Mouse (Mus musculus): ENCODE results near the gene Ift22. TPM values are rescaled to one million over a fixed set of nuclear protein-coding genes. Genes with fewer than 3 reads are reported as not detected.

Ift22 gene
- total and polyA plus RNA-seq, 3 experiments: 6.1 to 10.5 (median 6.5) TPM

DNA sequence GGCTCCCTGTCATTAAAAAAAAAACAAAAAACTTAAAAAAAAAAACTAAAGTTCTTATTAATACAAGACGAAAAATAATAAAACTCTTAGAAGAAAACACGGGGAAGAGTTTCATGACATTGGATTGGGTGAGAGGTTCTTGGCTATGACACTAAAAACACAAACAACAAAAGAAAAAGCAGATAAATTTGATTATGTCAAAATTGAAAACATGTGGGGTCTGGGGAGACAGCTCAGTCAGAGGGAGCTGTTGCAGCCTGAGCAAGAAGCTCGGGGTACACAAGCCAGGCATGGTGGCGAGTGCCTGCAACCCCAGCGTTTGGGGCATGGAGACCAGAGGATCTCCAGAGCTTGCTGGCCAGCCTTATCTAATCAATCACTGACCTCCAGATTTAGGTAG, 40.2 kb upstream of the Ift22 start:
- TF ChIP-seq TAL1 (conservative IDR thresholded peaks at IDR 0.05; ENCODE audit: low read depth, low read length) (no peak), CTCF (IDR thresholded peaks at IDR 0.05; ENCODE audit: low read depth, low read length) (no peak), POLR2AphosphoS5 (IDR thresholded peaks at IDR 0.05; ENCODE audit: insufficient replicate concordance, low read depth, low read length) (no peak), GATA2 (IDR thresholded peaks at IDR 0.05; ENCODE audit: borderline replicate concordance, low read depth, low read length) (no peak), GATA1 (IDR thresholded peaks at IDR 0.05; ENCODE audit: borderline replicate concordance, low read length) (no peak)
- DNase-seq (ENCODE audit: low spot score): no peak
- no peak for ATAC-seq (ENCODE audit: extremely low read depth, insufficient number of reproducible peaks, low FRiP score, poor library complexity, severe bottlenecking)
- Histone ChIP-seq H3K4me1 (ENCODE audit: insufficient read depth, low read depth, low read length) (no peaks in the 10 kb centered on the region), H3K9me3 (replicated peaks) (no peaks in the 10 kb centered on the region), H3K4me3 (ENCODE audit: low read depth, low read length) (no peak overlapping the region), H3K36me3 (replicated peaks) (no peaks in the 10 kb centered on the region), H3K27me3 (ENCODE audit: insufficient read depth, low read length) (no peaks in the 10 kb centered on the region)

DNA sequence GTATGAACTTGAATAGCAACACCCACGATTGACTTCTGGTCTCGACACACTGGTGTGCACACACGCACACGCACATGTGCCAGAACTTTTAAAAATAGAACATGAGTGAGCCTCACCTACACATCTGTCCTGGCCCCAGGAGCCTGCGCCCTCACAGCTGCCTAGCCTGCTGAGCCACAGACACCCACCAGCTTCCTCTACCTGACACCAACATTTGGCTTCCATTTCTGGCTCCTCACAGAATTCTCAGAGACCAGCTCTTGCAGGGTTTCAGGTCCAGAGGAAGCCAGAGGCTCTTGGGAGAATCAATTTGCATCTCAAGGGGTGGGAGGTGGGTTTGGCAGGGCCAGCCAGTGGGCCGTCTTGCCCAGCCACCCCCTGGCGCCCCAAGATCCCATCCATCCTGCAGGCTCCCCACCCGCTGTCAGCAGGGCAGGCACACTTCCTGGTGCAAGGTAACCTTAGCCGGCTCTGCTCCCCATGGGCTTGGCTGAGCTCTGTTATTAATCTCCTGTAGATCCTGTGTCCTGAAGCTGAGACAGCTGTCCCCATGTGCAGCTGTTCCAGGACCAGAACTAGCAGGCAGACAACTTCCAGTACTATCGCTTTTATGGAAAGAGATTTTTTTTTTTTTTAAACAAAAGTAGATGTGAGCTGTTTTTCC, 38.4 kb upstream of the Ift22 start:
- no peak for DNase-seq (ENCODE audit: low spot score)
- Histone ChIP-seq H3K36me3 (replicated peaks) (no peaks in the 10 kb centered on the region), H3K4me3 (ENCODE audit: low read depth, low read length) (no peak overlapping the region), H3K4me1 (ENCODE audit: insufficient read depth, low read depth, low read length) (no peaks in the 10 kb centered on the region), H3K9me3 (replicated peaks) (no peaks in the 10 kb centered on the region), H3K27me3 (ENCODE audit: insufficient read depth, low read length) (no peaks in the 10 kb centered on the region)
- ATAC-seq (ENCODE audit: extremely low read depth, insufficient number of reproducible peaks, low FRiP score, poor library complexity, severe bottlenecking): no peak
- TF ChIP-seq GATA2 (IDR thresholded peaks at IDR 0.05; ENCODE audit: borderline replicate concordance, low read depth, low read length) (no peak), GATA1 (IDR thresholded peaks at IDR 0.05; ENCODE audit: borderline replicate concordance, low read length) (no peak), POLR2AphosphoS5 (IDR thresholded peaks at IDR 0.05; ENCODE audit: insufficient replicate concordance, low read depth, low read length) (no peak), CTCF (IDR thresholded peaks at IDR 0.05; ENCODE audit: low read depth, low read length) (no peak), TAL1 (conservative IDR thresholded peaks at IDR 0.05; ENCODE audit: low read depth, low read length) (no peak)

- no peak overlapping the region for H3K4me3 ChIP-seq (ENCODE audit: low read depth, low read length)
- TF ChIP-seq POLR2AphosphoS5 (IDR thresholded peaks at IDR 0.05; ENCODE audit: insufficient replicate concordance, low read depth, low read length): no peak
- TF ChIP-seq CTCF (IDR thresholded peaks at IDR 0.05; ENCODE audit: low read depth, low read length): no peak
- TF ChIP-seq GATA1 (IDR thresholded peaks at IDR 0.05; ENCODE audit: borderline replicate concordance, low read length): no peak
- no peak for TF ChIP-seq GATA2 (IDR thresholded peaks at IDR 0.05; ENCODE audit: borderline replicate concordance, low read depth, low read length)
- no peak for TF ChIP-seq TAL1 (conservative IDR thresholded peaks at IDR 0.05; ENCODE audit: low read depth, low read length)
- no peaks in the 10 kb centered on the region for H3K9me3 ChIP-seq (replicated peaks)
- ATAC-seq (ENCODE audit: extremely low read depth, insufficient number of reproducible peaks, low FRiP score, poor library complexity, severe bottlenecking) (no peak), DNase-seq (ENCODE audit: low spot score) (no peak)
- H3K36me3 ChIP-seq (replicated peaks): no peaks in the 10 kb centered on the region
- no peaks in the 10 kb centered on the region for H3K4me1 ChIP-seq (ENCODE audit: insufficient read depth, low read depth, low read length)
- no peaks in the 10 kb centered on the region for H3K27me3 ChIP-seq (ENCODE audit: insufficient read depth, low read length)
Observed at GRCm38 (mm10) chr5:136872417-136872816, 35.5 kb upstream of the Ift22 start.

DNA sequence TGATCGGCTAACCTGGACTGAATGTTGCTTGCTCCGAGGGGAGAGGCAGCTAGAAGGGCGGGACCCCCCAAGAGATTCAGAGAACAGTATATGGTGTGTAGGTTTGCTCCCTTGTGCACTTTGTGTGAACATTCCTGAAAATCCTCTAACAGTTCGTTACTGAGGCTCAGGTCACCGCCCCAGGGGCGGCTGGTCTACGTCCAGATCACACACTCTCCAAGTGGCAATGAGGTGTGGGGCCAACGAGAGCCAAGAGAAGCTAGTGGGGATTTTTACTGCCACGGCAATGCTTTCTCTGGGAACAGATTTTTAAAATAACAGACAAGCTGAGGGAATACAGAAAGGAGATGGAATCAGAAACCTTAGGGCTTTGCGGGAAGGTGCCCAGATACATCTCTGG, 33.7 kb upstream of the Ift22 start:
- H3K4me1 ChIP-seq (ENCODE audit: insufficient read depth, low read depth, low read length): no peaks in the 10 kb centered on the region
- H3K27me3 ChIP-seq (ENCODE audit: insufficient read depth, low read length): no peaks in the 10 kb centered on the region; the same call in 1 of the 2 replicates
- H3K9me3 ChIP-seq (replicated peaks): no peaks in the 10 kb centered on the region
- no peak overlapping the region for H3K4me3 ChIP-seq (ENCODE audit: low read depth, low read length)
- TF ChIP-seq GATA2 (IDR thresholded peaks at IDR 0.05; ENCODE audit: borderline replicate concordance, low read depth, low read length): no peak
- no peak for TF ChIP-seq POLR2AphosphoS5 (IDR thresholded peaks at IDR 0.05; ENCODE audit: insufficient replicate concordance, low read depth, low read length)
- TF ChIP-seq TAL1 (conservative IDR thresholded peaks at IDR 0.05; ENCODE audit: low read depth, low read length): no peak
- TF ChIP-seq GATA1 (IDR thresholded peaks at IDR 0.05; ENCODE audit: borderline replicate concordance, low read length): no peak
- TF ChIP-seq CTCF (IDR thresholded peaks at IDR 0.05; ENCODE audit: low read depth, low read length): no peak
- DNase-seq (ENCODE audit: low spot score): no peak
- no peaks in the 10 kb centered on the region for H3K36me3 ChIP-seq (replicated peaks)
- no peak for ATAC-seq (ENCODE audit: extremely low read depth, insufficient number of reproducible peaks, low FRiP score, poor library complexity, severe bottlenecking)

- ATAC-seq (ENCODE audit: extremely low read depth, insufficient number of reproducible peaks, low FRiP score, poor library complexity, severe bottlenecking) (no peak), DNase-seq (ENCODE audit: low spot score) (no peak)
- no peaks in the 10 kb centered on the region for H3K36me3 ChIP-seq (replicated peaks)
- H3K9me3 ChIP-seq (replicated peaks): peaks cover 15% of the 10 kb centered on the region
- no peaks in the 10 kb centered on the region; the same call in 1 of the 2 replicates for H3K27me3 ChIP-seq (ENCODE audit: insufficient read depth, low read length)
- TF ChIP-seq POLR2AphosphoS5 (IDR thresholded peaks at IDR 0.05; ENCODE audit: insufficient replicate concordance, low read depth, low read length) (no peak), TAL1 (conservative IDR thresholded peaks at IDR 0.05; ENCODE audit: low read depth, low read length) (no peak), GATA2 (IDR thresholded peaks at IDR 0.05; ENCODE audit: borderline replicate concordance, low read depth, low read length) (no peak), CTCF (IDR thresholded peaks at IDR 0.05; ENCODE audit: low read depth, low read length) (no peak), GATA1 (IDR thresholded peaks at IDR 0.05; ENCODE audit: borderline replicate concordance, low read length) (no peak)
- no peak overlapping the region for H3K4me3 ChIP-seq (ENCODE audit: low read depth, low read length)
- H3K4me1 ChIP-seq (ENCODE audit: insufficient read depth, low read depth, low read length): no peaks in the 10 kb centered on the region
Observed at GRCm38 (mm10) chr5:136880101-136880500, 27.8 kb upstream of the Ift22 start.

GRCm38 (mm10) chr5:136881380-136882009, 26.5 kb upstream of the Ift22 start:
- H3K36me3 ChIP-seq (replicated peaks): no peaks in the 10 kb centered on the region
- H3K4me3 ChIP-seq (ENCODE audit: low read depth, low read length): no peak overlapping the region
- peaks cover 15% of the 10 kb centered on the region for H3K9me3 ChIP-seq (replicated peaks)
- no peak for TF ChIP-seq CTCF (IDR thresholded peaks at IDR 0.05; ENCODE audit: low read depth, low read length)
- TF ChIP-seq GATA2 (IDR thresholded peaks at IDR 0.05; ENCODE audit: borderline replicate concordance, low read depth, low read length): no peak
- TF ChIP-seq GATA1 (IDR thresholded peaks at IDR 0.05; ENCODE audit: borderline replicate concordance, low read length): no peak
- no peak for TF ChIP-seq POLR2AphosphoS5 (IDR thresholded peaks at IDR 0.05; ENCODE audit: insufficient replicate concordance, low read depth, low read length)
- no peak for TF ChIP-seq TAL1 (conservative IDR thresholded peaks at IDR 0.05; ENCODE audit: low read depth, low read length)
- no peaks in the 10 kb centered on the region; the same call in 1 of the 2 replicates for H3K27me3 ChIP-seq (ENCODE audit: insufficient read depth, low read length)
- ATAC-seq (ENCODE audit: extremely low read depth, insufficient number of reproducible peaks, low FRiP score, poor library complexity, severe bottlenecking) (no peak), DNase-seq (ENCODE audit: low spot score) (no peak)
- H3K4me1 ChIP-seq (ENCODE audit: insufficient read depth, low read depth, low read length): no peaks in the 10 kb centered on the region

Measured in G1E (cell line).